Mouse (Mus musculus): ENCODE data around the gene Ccz1.

DNA sequence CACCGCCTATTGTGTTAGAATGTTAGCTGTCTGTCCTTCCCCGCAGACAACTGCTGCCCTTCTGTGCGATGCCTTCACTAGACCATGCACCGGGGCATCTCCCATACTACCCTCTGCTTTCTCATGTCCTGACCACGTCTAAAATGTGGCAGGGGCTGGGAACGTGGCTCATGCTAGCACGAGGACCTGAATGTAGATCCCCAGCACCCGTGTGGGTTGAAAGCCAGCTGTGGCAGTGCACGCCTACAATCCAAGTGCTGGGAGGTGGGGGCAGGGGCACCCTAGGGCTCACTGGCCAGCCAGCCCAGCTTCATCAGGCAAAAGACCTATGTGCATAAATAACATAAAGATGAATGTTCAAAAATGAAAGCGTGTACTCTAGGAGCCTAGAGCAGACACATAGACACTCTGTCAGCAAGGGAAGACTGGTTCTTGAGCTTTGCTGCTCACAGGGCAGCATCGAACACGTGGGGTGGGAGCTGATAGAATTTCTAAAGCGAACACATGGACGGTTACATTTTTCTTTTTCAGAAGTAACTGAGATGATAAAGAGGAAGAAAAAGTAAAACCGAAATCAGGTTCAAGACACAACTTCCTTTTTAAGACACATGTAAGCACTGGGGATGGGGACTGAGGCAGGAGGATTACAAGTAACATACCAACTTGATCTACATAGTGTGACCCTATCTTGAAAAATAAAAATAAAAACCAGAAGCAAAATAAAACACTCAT is 12.1 kb downstream of the Ccz1 start:
- TF ChIP-seq CTCF (IDR thresholded peaks at IDR 0.05; ENCODE audit: low read depth, low read length) (no peak), POLR2A (IDR thresholded peaks at IDR 0.05; ENCODE audit: extremely low read depth, insufficient read depth, low read length) (no peak)

Data from liver, adult 2 months (tissue).